Mouse (Mus musculus) heart, adult 2 months (tissue): Measurements from ENCODE around the gene Trim47.

ENCODE experiments used
- CTCF ChIP-seq: fragments of 200-600 bp; IDR thresholded peaks from 2 replicates; pipeline ENCODE4 v1.8.1; 2022; ENCODE audit warnings: antibody characterized with exemption, mild to moderate bottlenecking, moderate library complexity
- EP300 ChIP-seq: fragments of 200-500 bp; IDR thresholded peaks from 2 replicates; pipeline ENCODE4 v1.6.1; 2011; ENCODE audit warnings: low read depth, low read length, control low read depth; ENCODE audit not compliant: insufficient read depth
- POLR2A ChIP-seq: fragments of 200-500 bp; IDR thresholded peaks from 2 replicates; pipeline ENCODE4 v1.6.1; 2011; ENCODE audit warnings: mild to moderate bottlenecking, low read depth, low read length, control low read depth; ENCODE audit not compliant: insufficient read depth

- peak; percentile 84 for TF ChIP-seq POLR2A
- no peak for TF ChIP-seq CTCF
- peak; percentile 71; the same call in 1 of the 2 replicates for TF ChIP-seq EP300
Observed at GRCm38 (mm10) chr11:116108464-116109137, 18.4 kb downstream of the Trim47 start.
